Mouse (Mus musculus): ENCODE results near the gene Syt2. TPM values are rescaled to one million over a fixed set of nuclear protein-coding genes. Genes with fewer than 3 reads are reported as not detected.

Gene Syt2
- polyA plus RNA-seq, 1 experiment = 5.7 TPM

DNA sequence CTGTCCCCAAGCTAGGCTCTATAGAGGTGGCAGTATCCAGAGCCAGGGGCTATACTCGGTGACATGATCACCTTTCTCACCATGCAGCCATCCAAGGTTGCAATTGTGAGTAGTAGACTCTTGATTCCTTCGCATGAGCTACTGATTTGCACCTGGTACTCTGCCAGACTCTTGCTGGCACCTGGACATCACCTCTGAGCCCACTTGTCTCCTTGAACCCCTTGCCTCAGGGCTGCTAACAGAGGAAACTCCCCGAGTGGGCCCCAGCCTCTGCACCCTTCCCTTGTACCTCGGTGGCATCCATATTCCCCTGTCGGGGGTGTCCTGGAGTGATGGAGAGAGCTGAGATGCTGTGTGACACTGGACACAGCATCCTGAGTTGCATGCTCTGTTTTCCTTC is 75.0 kb downstream of the Syt2 start:
- TF ChIP-seq CTCF (IDR thresholded peaks at IDR 0.05; ENCODE audit: borderline replicate concordance, extremely low read depth, insufficient read depth, insufficient read length) = no peak
- no peak for TF ChIP-seq POLR2A (IDR thresholded peaks at IDR 0.05; ENCODE audit: borderline replicate concordance, extremely low read depth, insufficient read depth, insufficient read length, poor library complexity, severe bottlenecking)
- DNase-seq (ENCODE audit: low read depth) = no peak

DNA sequence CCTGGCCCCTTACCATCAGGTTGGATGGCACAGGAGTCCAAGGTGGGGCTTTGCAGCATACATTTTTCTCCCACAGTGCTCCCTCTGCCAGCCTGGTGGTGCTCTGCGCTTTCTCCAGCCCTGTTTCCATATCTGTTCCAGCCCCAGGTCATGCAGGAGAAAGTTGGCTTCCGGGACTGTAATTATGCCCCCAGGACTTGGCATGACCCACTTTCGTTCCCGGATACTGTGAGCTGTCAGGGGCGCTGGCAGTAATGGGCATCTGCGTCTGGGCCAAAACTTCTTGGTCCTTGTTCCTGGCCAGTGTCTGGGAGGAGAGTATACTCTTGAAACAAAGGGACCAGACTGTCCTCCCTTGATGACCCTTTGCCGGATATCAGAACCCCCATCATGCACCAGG is 76.4 kb downstream of the Syt2 start:
- TF ChIP-seq CTCF (IDR thresholded peaks at IDR 0.05; ENCODE audit: borderline replicate concordance, extremely low read depth, insufficient read depth, insufficient read length) (no peak), POLR2A (IDR thresholded peaks at IDR 0.05; ENCODE audit: borderline replicate concordance, extremely low read depth, insufficient read depth, insufficient read length, poor library complexity, severe bottlenecking) (no peak)
- DNase-seq (ENCODE audit: low read depth) = no peak

DNA sequence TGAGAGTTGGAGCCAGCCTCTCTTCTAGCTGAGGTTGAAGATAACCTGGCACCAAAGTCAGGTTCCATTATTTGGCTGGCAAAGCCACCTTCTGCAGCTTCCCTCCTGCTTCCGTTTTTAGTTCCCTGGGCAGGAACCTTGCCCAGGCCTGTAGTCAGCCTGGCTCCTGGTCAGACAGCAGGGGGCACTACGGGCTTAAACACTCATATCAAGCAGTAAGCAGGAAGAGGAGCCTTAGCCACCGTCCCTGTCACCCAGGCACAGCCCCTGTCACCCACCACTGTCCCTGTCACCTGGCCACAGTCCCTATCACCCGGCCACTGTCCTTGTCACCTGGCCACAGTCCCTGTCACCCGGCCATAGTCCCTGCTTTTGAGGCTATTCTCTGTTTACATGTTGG is 78.8 kb downstream of the Syt2 start:
- no peak for TF ChIP-seq POLR2A (IDR thresholded peaks at IDR 0.05; ENCODE audit: borderline replicate concordance, extremely low read depth, insufficient read depth, insufficient read length, poor library complexity, severe bottlenecking)
- peak; percentile 55; the same call in 1 of the 2 replicates for TF ChIP-seq CTCF (IDR thresholded peaks at IDR 0.05; ENCODE audit: borderline replicate concordance, extremely low read depth, insufficient read depth, insufficient read length)
- peak; percentile 59 for DNase-seq (ENCODE audit: low read depth)

DNA sequence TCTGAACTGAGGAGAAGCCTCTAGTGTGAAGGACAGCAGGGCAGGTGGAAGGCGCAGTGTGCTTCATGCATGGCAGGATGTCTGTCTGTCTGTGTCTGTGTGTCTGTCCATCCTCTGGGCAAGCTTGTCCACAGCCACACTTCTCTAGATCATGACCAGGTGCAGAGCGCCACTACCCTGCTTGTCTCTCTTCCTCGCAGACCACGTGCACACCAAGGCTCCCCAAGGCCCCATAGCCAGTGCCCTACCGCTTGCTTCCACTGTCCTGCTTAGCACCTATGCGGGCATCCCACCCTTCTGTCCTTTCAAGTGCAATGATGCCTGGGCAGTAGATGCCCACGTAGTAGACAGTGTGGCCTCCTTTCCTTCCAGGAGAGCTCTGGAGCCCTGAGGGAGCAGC is 80.0 kb downstream of the Syt2 start:
- DNase-seq (ENCODE audit: low read depth) = no peak
- no peak for TF ChIP-seq POLR2A (IDR thresholded peaks at IDR 0.05; ENCODE audit: borderline replicate concordance, extremely low read depth, insufficient read depth, insufficient read length, poor library complexity, severe bottlenecking)
- TF ChIP-seq CTCF (IDR thresholded peaks at IDR 0.05; ENCODE audit: borderline replicate concordance, extremely low read depth, insufficient read depth, insufficient read length) = no peak

DNA sequence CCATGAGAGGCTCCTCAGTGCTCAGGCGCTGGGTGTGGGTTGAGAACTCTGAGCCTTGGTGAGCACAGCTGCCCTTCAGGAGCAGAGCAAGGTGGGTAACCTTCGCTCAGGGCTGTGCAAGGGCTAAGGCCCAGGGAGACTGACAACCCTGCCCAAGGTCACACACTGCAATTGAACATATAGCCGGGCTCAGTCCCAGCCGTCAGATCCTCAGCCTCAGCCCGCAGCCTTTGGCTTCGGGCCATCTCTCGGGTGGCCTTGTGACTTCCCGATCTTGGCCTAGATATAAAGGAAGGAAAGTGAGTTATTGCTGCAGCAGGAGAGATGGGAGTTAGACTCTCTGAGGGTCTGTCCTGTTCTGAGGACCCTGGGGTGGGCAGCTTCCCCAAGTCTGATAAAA is 80.8 kb downstream of the Syt2 start:
- TF ChIP-seq CTCF (IDR thresholded peaks at IDR 0.05; ENCODE audit: borderline replicate concordance, extremely low read depth, insufficient read depth, insufficient read length) (no peak), POLR2A (IDR thresholded peaks at IDR 0.05; ENCODE audit: borderline replicate concordance, extremely low read depth, insufficient read depth, insufficient read length, poor library complexity, severe bottlenecking) (no peak)
- DNase-seq (ENCODE audit: low read depth) = no peak

DNA sequence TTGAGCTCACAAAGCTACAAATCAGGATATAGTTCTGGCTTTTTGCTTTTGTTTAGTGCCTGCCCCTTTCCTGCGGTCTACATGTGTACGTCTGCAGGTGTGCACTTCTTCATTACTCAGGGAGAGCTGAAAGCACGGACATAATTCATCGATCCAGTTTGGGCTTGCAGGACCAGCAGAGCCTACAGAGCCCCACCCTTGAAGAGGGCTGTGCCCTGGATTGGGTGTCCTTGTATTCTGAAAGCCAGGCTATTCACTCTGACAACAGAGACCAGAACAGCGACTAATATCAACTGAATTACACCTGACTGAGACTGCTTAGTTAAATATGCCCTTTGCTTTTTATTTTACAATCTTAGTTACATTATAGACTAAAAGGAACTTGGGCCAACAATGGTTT is 87.2 kb downstream of the Syt2 start:
- no peak for DNase-seq (ENCODE audit: low read depth)
- no peak for TF ChIP-seq CTCF (IDR thresholded peaks at IDR 0.05; ENCODE audit: borderline replicate concordance, extremely low read depth, insufficient read depth, insufficient read length)
- no peak for TF ChIP-seq POLR2A (IDR thresholded peaks at IDR 0.05; ENCODE audit: borderline replicate concordance, extremely low read depth, insufficient read depth, insufficient read length, poor library complexity, severe bottlenecking)

DNA sequence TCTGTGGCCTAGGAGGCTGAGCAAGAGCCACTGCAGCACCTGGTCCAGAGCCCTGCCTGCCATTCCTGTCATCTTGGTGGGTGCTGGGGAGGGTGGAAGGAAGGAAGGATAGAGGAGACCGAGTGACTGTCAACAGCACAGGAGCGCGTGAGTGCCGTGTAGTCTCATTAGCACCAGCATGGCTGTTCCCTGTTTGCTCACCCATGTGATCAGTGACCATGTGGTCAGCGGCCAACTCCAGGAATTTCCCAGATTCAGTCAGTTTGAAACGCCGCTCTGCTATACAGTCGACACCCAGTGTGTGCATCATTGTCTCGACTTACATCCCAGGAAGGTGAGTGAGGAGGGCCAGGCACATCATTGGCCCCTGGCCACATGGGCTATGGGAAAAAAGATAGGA is 91.0 kb downstream of the Syt2 start:
- no peak for TF ChIP-seq CTCF (IDR thresholded peaks at IDR 0.05; ENCODE audit: borderline replicate concordance, extremely low read depth, insufficient read depth, insufficient read length)
- no peak for TF ChIP-seq POLR2A (IDR thresholded peaks at IDR 0.05; ENCODE audit: borderline replicate concordance, extremely low read depth, insufficient read depth, insufficient read length, poor library complexity, severe bottlenecking)
- no peak for DNase-seq (ENCODE audit: low read depth)

DNA sequence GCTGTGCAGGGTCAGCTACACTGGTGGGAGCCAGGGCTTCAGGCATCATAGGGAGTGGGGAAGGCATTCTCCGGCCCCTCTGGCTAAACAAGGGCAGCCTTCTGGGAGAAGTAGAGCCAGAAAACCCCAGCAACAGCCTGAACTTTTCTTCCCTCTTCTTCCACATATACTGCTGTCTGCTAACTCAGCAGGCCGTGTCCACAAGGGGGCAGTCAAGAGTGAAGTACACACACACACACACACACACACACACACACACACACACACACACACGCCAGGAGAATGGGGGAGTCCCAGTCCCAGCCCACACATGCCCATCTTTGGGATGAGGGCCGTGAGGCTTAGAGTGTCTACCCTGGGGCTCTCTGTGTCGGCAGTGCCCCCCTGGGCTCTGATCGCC is 95.0 kb downstream of the Syt2 start:
- TF ChIP-seq CTCF (IDR thresholded peaks at IDR 0.05; ENCODE audit: borderline replicate concordance, extremely low read depth, insufficient read depth, insufficient read length) = peak; percentile 32; the same call in 1 of the 2 replicates
- TF ChIP-seq POLR2A (IDR thresholded peaks at IDR 0.05; ENCODE audit: borderline replicate concordance, extremely low read depth, insufficient read depth, insufficient read length, poor library complexity, severe bottlenecking) = no peak
- DNase-seq (ENCODE audit: low read depth) = no peak

DNA sequence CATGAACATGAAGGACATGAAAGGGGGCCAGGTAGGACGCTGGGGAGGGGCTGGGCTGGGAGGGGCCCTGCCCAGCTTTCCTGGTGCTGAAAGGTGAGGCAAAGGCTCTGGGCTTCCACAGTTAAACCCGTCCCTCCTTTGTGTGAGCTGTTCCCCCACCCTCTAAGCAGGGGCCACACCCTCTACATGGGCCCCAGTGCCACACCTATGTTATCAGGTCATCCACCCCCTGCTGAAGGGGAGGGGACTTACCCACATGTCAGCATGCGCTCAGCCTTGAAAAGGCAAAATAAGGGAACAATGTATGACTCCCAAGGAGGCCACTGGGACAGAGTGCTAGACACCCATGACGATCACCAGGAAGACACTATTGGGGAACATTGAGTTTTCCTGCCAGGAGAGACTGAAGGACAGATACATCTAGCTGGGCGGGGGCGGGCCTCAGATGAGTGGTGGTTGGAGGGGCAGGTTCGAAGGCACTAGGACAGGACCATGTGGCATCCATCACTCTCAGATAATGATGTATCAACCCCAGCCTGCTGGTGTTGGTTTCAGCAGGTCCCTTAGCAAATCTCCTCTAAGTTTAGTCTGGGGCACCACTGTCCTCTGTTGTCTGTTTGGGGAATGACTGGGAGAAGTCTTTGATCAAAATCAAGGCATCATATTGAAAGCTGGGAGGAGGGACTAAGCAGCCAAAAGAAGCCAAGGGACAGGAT is 95.6 kb downstream of the Syt2 start:
- TF ChIP-seq CTCF (IDR thresholded peaks at IDR 0.05; ENCODE audit: borderline replicate concordance, extremely low read depth, insufficient read depth, insufficient read length) (no peak), POLR2A (IDR thresholded peaks at IDR 0.05; ENCODE audit: borderline replicate concordance, extremely low read depth, insufficient read depth, insufficient read length, poor library complexity, severe bottlenecking) (no peak)
- DNase-seq (ENCODE audit: low read depth) = no peak

DNA sequence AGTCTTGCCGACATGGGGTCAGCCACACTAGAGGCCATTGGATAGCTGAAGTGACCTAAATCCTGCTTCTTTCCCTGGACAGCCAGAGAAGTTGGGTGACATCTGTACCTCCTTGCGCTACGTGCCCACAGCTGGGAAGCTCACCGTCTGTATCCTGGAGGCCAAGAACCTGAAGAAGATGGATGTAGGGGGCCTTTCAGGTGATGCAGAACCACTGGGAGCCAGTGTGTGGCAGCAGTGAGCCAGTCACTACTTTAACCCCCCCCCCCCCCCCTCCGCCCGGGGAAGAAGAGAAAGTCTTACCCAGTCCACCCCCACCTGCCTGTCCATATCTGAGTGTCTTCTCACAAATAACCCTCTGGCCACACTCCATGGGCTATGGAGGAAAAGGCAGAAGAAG is 99.2 kb downstream of the Syt2 start:
- DNase-seq (ENCODE audit: low read depth) = no peak
- TF ChIP-seq POLR2A (IDR thresholded peaks at IDR 0.05; ENCODE audit: borderline replicate concordance, extremely low read depth, insufficient read depth, insufficient read length, poor library complexity, severe bottlenecking) (no peak), CTCF (IDR thresholded peaks at IDR 0.05; ENCODE audit: borderline replicate concordance, extremely low read depth, insufficient read depth, insufficient read length) (peak; percentile 53; the same call in 1 of the 2 replicates)

DNA sequence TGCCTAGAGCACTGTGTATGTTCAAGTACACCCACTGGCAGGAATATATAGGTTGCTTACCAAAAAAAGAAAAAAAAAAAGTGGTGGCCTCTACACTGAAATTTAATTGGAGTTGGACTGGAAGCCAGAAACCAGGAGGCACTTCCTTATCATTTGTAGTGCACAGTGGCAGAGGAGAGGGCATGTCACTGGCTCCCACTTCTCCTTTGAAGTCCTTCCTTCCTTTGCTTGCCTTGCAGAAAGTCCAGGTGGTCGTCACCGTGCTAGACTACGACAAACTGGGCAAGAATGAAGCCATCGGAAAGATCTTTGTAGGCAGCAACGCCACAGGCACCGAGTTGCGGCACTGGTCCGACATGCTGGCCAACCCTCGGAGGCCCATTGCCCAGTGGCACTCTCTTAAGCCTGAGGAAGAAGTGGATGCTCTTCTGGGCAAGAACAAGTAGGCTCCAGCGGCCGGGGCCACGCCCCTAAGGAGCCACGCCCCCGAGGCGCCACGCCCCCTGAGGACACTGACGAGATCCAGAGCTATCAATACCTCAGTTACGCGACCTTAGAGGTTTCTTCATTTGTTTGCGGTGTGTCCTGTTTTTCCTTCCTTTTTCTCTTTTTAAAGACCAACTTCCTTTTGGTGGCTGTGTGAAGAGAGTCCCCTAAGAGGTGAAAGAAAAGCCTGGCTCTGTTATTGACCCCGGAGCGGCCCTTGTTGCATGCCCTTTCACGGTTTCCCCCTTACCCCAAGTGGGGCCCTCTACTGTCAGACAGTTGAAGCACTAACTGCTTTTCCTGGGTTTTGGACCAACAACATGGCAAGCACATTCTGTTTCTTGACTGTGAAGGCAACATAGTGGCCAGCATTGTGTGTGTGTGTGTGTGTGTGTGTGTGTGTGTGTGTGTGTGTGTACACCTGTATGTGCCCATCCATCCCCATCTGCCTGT is 101.0 kb downstream of the Syt2 start:
- TF ChIP-seq POLR2A (IDR thresholded peaks at IDR 0.05; ENCODE audit: borderline replicate concordance, extremely low read depth, insufficient read depth, insufficient read length, poor library complexity, severe bottlenecking) (no peak), CTCF (IDR thresholded peaks at IDR 0.05; ENCODE audit: borderline replicate concordance, extremely low read depth, insufficient read depth, insufficient read length) (no peak)
- no peak for DNase-seq (ENCODE audit: low read depth)

Data from brain, embryonic 14.5 days (tissue).